Mouse (Mus musculus) G1E (cell line): ENCODE results near the gene Eef1a1. TPM values are rescaled to one million over a fixed set of nuclear protein-coding genes. Genes with fewer than 3 reads are reported as not detected.
"Not testable (repeated sequence)": the region's sequence is repeated elsewhere in the genome, so short reads cannot be mapped to it uniquely, and the experiment has no call there.

Source experiments
- ATAC-seq: 2 replicates; pipeline ENCODE4 v1.8.0; 2016; ENCODE audit warnings: mild to moderate bottlenecking; ENCODE audit not compliant: insufficient number of reproducible peaks, poor library complexity, low FRiP score, severe bottlenecking; ENCODE audit errors: extremely low read depth
- DNase-seq: peaks from one replicate; pipeline ENCODE4 v3.0.0; 2012; ENCODE audit warnings: low spot score
- H3K27me3 ChIP-seq: 2 replicates; pipeline ENCODE4 v1.6.1; 2012; ENCODE audit warnings: mild to moderate bottlenecking, low read length, inconsistent platforms; ENCODE audit not compliant: insufficient read depth
- H3K36me3 ChIP-seq: replicated peaks from 2 replicates; pipeline ENCODE3; 2012; ENCODE audit warnings: mild to moderate bottlenecking, inconsistent platforms
- H3K4me1 ChIP-seq: 2 replicates; pipeline ENCODE4 v1.6.1; 2012; ENCODE audit warnings: low read depth, low read length, inconsistent platforms, mixed read lengths; ENCODE audit not compliant: insufficient read depth
- H3K4me3 ChIP-seq: 2 replicates; pipeline ENCODE4 v1.5.1; 2012; ENCODE audit warnings: low read depth, mild to moderate bottlenecking, inconsistent platforms, low read length, moderate library complexity, mixed read lengths
- H3K9me3 ChIP-seq: replicated peaks from 2 replicates; pipeline ENCODE4 v1.6.1; 2012; ENCODE audit warnings: inconsistent platforms
- CTCF ChIP-seq: IDR thresholded peaks from 2 replicates; pipeline ENCODE4 v1.5.1; 2012; ENCODE audit warnings: low read depth, low read length, inconsistent platforms, mixed read lengths
- GATA1 ChIP-seq: IDR thresholded peaks from 2 replicates; pipeline ENCODE4 v1.6.1; 2012; ENCODE audit warnings: borderline replicate concordance, low read length, inconsistent platforms, mixed read lengths
- GATA2 ChIP-seq: IDR thresholded peaks from 2 replicates; pipeline ENCODE4 v1.6.1; 2012; ENCODE audit warnings: low read depth, low read length, inconsistent platforms, borderline replicate concordance
- POLR2AphosphoS5 ChIP-seq: IDR thresholded peaks from 2 replicates; pipeline ENCODE4 v1.6.1; 2012; ENCODE audit warnings: low read depth, low read length, inconsistent platforms; ENCODE audit not compliant: insufficient replicate concordance
- TAL1 ChIP-seq: conservative IDR thresholded peaks from 2 replicates; pipeline ENCODE4 v1.6.1; 2012; ENCODE audit warnings: low read depth, low read length, inconsistent platforms, mixed read lengths
- polyA plus RNA-seq: library from polyadenylated mRNA; stranded (reverse); fragments of >175 nt; gene quantifications from 2 replicates; pipeline ENCODE4 v1.2.3, GENCODE M21; 2012
- total RNA-seq, 2 experiments: library from RNA; stranded (forward) in 1 of 2; stranded (reverse) in 1 of 2; fragments of 200-1000 nt in 1 of 2; fragments of >200 nt in 1 of 2; fragmentation: Nextera tagmentation in 1 of 2; gene quantifications; 2 replicates each; pipeline ENCODE4 v1.2.3; 2014 to 2017

The Eef1a1 gene
- total and polyA plus RNA-seq, 3 experiments: 1,062 to 20,210 (median 8,565) TPM

DNA sequence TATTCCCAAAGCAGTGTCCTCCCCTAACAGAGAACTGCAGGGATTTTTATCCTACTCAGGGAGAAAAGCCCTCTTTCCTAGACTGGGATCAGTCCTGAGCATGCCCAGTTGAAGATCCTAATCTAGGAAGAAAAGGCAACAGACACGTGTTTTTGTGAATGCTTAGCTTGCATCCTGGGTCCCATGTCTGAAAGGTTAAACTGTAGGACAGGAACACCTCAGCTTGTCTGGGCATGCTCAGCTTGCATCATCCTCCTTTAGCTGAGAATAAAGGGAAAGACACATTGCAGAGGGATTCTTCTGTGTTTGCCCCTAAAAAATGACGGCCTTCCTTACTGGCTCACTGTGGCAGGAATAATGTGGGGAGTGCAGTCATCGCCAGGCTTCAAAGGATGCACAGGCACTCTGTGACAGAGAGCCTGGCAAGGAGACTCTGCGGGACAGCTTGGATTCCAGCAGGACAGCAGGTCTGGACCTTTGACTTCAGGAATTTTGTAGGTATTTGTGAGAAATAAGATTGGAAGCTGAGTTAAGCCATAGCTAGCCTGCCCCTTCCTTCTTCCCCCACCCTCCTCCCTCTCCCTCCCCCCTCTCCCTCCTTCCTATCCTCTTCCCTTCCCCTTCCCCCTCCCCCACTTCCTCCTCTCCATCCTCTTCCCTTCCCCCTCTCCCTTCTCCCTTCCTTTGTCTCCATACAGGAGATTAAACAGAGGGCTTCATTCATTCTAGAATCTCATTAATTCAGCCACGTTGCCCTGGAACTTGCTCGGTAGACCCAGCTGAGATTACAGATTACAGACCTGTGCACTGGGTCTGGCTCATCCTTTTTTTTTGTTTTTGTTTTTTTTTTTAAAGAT, 14.5 kb upstream of the Eef1a1 start:
- Histone ChIP-seq H3K9me3 (no peaks in the 10 kb centered on the region), H3K36me3 (no peaks in the 10 kb centered on the region), H3K4me1 (peaks cover 35% of the 10 kb centered on the region), H3K27me3 (peaks cover 27% of the 10 kb centered on the region), H3K4me3 (no peak overlapping the region)
- DNase-seq (no peak), ATAC-seq (no peak)
- TF ChIP-seq GATA2: no peak
- TF ChIP-seq TAL1: no peak
- TF ChIP-seq POLR2AphosphoS5: no peak
- no peak for TF ChIP-seq CTCF
- no peak for TF ChIP-seq GATA1

DNA sequence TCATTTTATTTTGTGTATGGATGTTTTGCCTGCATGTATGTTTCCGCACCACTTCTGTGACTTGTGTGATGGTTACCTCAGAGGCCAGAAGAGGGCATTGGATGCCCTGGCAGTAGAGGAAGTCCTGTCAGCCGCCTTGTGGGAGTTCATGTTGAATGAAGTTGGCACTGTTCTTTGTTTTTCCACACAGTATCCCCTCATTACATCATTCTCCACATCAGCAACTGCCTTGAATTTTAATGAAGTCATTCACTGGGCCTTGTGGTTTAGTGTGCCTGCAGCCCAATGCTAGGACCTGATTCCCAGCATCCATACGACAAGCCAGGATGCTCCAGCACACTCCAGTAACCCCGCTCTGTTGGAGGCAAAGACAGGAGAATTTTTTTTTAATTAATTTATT, 12.3 kb upstream of the Eef1a1 start:
- no peak overlapping the region for H3K4me3 ChIP-seq
- no peaks in the 10 kb centered on the region for H3K9me3 ChIP-seq
- no peak for TF ChIP-seq TAL1
- TF ChIP-seq GATA2: no peak
- TF ChIP-seq CTCF: no peak
- no peak for TF ChIP-seq GATA1
- H3K27me3 ChIP-seq: peaks cover 23% of the 10 kb centered on the region
- H3K4me1 ChIP-seq: peaks cover 17% of the 10 kb centered on the region
- DNase-seq (no peak), ATAC-seq (no peak)
- H3K36me3 ChIP-seq: no peaks in the 10 kb centered on the region

DNA sequence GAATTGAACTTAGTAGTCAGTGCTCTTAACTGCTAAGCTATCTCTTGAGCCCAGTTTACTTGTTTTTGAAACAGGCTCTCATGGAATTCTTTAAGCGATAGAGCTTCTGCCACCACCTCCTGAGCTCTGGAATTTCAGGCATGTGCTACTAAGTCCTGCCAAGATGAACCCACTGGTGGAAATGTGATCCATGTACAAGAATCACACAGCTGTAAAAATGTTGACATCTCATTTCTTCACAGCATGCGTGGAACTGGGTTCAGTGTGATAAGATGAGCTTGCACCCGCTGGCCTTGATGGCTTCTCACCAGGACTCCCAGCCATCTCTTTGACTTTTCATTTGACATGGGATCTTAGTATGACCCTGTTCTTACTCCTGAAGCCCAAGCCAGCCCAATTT, 11.4 kb upstream of the Eef1a1 start:
- no peak overlapping the region for H3K4me3 ChIP-seq
- ATAC-seq: no peak
- H3K27me3 ChIP-seq: peaks cover 19% of the 10 kb centered on the region
- no peaks in the 10 kb centered on the region for H3K36me3 ChIP-seq
- DNase-seq: no peak
- peaks cover 11% of the 10 kb centered on the region for H3K4me1 ChIP-seq
- H3K9me3 ChIP-seq: no peaks in the 10 kb centered on the region
- no peak for TF ChIP-seq TAL1
- no peak for TF ChIP-seq CTCF
- no peak for TF ChIP-seq GATA1
- TF ChIP-seq GATA2: no peak
- no peak for TF ChIP-seq POLR2AphosphoS5

DNA sequence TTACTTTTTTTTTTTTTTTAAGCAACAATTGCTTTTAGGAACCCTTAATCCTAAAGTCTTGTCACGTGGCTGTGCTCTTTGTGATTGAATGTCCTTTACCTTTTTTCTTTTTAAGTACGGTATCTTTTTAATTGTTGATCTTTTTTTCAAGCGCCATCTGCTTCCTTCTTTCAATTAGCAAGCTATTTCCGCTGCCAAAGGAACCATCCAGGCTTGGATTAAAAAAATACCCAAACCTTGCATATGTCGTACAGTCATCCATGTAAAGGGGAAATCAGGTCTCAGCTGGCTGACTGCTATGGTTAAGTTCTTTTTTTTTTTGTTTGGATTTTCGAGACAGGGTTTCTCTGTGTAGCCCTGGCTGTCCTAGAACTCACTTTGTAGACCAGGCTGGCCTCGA, 4.2 kb upstream of the Eef1a1 start:
- Histone ChIP-seq H3K4me3 (no peak overlapping the region), H3K36me3 (no peaks in the 10 kb centered on the region), H3K4me1 (peaks cover 6% of the 10 kb centered on the region), H3K9me3 (no peaks in the 10 kb centered on the region), H3K27me3 (peaks cover 6% of the 10 kb centered on the region)
- ATAC-seq (no peak), DNase-seq (no peak)
- TF ChIP-seq CTCF: no peak
- no peak for TF ChIP-seq POLR2AphosphoS5
- no peak for TF ChIP-seq TAL1
- no peak for TF ChIP-seq GATA2
- TF ChIP-seq GATA1: no peak

DNA sequence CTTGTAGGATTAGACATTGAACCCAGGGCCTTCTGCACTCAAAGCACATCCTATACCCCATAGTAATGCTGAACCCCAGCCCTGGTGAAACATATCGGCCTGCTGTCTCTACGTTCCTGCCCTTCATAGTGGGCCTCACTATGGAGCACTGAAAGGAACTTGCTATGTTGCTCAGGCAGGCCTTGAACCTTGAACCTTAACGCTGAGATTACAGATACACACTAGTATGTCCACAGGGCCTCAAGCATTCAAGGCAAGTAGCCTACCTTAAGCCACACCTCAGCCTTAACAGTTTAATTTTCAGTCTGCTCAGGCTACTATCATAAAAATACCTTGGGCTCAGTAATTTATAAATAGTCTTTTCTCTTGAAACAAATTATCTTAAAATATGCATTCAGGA, 3.3 kb upstream of the Eef1a1 start:
- TF ChIP-seq GATA2: no peak
- no peak for TF ChIP-seq POLR2AphosphoS5
- TF ChIP-seq GATA1: no peak
- TF ChIP-seq TAL1: no peak
- peaks cover 6% of the 10 kb centered on the region for H3K27me3 ChIP-seq
- no peak for ATAC-seq
- H3K4me3 ChIP-seq: no peak overlapping the region
- no peaks in the 10 kb centered on the region for H3K9me3 ChIP-seq
- H3K4me1 ChIP-seq: peaks cover 6% of the 10 kb centered on the region
- H3K36me3 ChIP-seq: no peaks in the 10 kb centered on the region
- DNase-seq: no peak

DNA sequence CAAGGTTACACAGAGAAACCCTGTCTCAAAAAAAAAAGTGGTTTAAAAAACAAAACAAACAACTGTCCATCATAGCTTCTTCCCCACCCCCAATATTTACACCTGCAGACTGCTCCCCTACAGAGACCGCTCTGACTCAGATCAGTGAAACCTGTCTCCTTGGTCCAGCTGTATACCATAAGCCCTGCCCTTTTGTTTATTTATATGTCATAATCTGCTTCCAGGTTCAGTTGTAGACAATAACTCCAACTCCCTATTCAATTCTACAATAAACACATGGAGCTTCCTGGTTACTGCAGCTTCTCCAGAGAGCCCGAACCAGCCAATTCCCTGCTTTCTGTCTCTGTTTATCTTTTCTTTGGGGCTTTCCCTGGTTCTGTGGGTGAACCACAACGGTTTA, 2.2 kb upstream of the Eef1a1 start:
- TF ChIP-seq TAL1 (no peak), CTCF (no peak), GATA2 (no peak)
- H3K36me3 ChIP-seq: no peaks in the 10 kb centered on the region

DNA sequence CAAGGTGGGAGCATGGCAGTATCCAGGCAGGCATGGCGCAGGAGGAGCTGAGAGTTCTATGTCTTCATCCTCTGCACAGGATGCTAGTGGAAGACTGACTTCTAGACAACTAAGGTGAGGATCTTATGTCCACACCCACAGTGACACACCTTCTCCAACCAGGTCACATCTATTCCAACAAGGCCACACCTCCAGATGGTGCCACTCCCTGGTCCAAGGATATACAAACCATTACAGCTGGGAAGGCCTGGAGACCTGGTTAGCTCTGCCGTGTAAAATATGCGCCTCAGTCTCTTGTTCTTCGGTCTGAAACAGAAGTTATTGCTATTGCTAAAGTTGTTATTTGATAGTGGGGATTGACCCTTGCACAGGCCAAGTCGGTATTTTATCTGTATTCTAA, 930 bp downstream of the Eef1a1 start:
- not testable (repeated sequence) for ATAC-seq, H3K9me3 ChIP-seq, H3K27me3 ChIP-seq, H3K4me1 ChIP-seq, DNase-seq, H3K36me3 ChIP-seq, H3K4me3 ChIP-seq

More for the DNA sequence above, 2.2 kb upstream of the Eef1a1 start:
- Histone ChIP-seq H3K4me3 (no peak overlapping the region), H3K27me3 (peaks cover 6% of the 10 kb centered on the region), H3K4me1 (peaks cover 6% of the 10 kb centered on the region), H3K9me3 (no peaks in the 10 kb centered on the region)
- DNase-seq: no peak
- no peak for ATAC-seq
